Mouse (Mus musculus) bone marrow, adult 2 months (tissue): ENCODE data around the gene Atmin.

Experiments
- CTCF ChIP-seq: fragments of 200-500 bp; IDR thresholded peaks from 2 replicates; pipeline ENCODE4 v1.5.1; 2011; ENCODE audit warnings: low read length, control low read depth; ENCODE audit not compliant: control insufficient read depth, insufficient read depth
- POLR2A ChIP-seq: fragments of 200-500 bp; IDR thresholded peaks from 2 replicates; pipeline ENCODE4 v1.6.1; 2011; ENCODE audit warnings: low read depth, mild to moderate bottlenecking, control low read depth, low read length, borderline replicate concordance; ENCODE audit not compliant: control insufficient read depth

DNA sequence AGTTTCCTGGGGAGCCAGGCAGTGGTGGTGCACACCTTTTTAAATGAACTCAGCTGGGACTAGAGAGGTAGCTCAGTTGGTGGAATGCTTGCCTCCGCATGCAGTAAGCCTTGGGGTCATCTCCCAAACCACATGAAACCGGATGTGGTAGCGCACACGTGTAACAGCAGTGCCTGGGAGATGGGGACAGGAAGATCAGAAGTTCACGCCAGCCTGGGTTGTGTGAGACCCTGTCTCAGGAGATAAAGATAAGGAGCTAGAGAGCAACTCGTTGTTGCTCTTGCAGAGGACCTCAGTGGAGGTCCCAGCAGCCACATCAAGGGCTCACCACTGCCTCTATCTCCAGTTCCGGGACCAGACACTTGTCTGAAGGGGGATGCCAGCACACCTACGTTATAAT lies 19.7 kb upstream of the Atmin start:
- TF ChIP-seq CTCF = no peak
- TF ChIP-seq POLR2A = no peak
